ENCODE assay signal across 9 mouse cellular contexts in genomic region chr10:127479131-127479530, GRCm38 (mm10). TPM values are rescaled to one million over a fixed set of nuclear protein-coding genes. Genes with fewer than 3 reads are reported as not detected.
DNase-seq lines count a peak whose midpoint lies in the region; ATAC-seq and TF ChIP-seq lines count a peak whose summit lies in the region.
"Had no signal": no experiment of that assay in that cellular context is flagged by ENCODE, and none has a peak within 500 bp of the region (broad histone marks: within the 10 kb centered on the region; RNA-seq: fewer than 3 reads in every experiment).

No protein-coding gene starts in this region.

- no peak overlapping the region for H3K9ac ChIP-seq in liver, postnatal 0 days (replicated peaks)
- H3K9ac ChIP-seq in liver, embryonic 12.5 days: no peak overlapping the region
- H3K9ac ChIP-seq in neural tube, embryonic 15.5 days (replicated peaks): no peak overlapping the region

- no peak overlapping the region for H3K27ac ChIP-seq in gastrocnemius, adult 2 months
- H3K27ac ChIP-seq in liver, postnatal 0 days (ENCODE audit: low read depth): no peak overlapping the region
- H3K27ac ChIP-seq in liver, embryonic 12.5 days: no peak overlapping the region
- H3K27ac ChIP-seq in neural tube, embryonic 15.5 days (replicated peaks): no peak overlapping the region

- no peaks in the 10 kb centered on the region for H3K9me3 ChIP-seq in liver, postnatal 0 days (ENCODE audit: low read length)
- H3K9me3 ChIP-seq in liver, embryonic 12.5 days (replicated peaks): no peaks in the 10 kb centered on the region
- H3K9me3 ChIP-seq in neural tube, embryonic 15.5 days (replicated peaks): no peaks in the 10 kb centered on the region

- TF ChIP-seq CTCF in gastrocnemius, adult 2 months (IDR thresholded peaks at IDR 0.05): peak; percentile 73
- peak; percentile 61 for TF ChIP-seq CTCF in liver, postnatal 0 days (IDR thresholded peaks at IDR 0.05; ENCODE audit: low read depth)

- no peak overlapping the region for H3K4me3 ChIP-seq in gastrocnemius, adult 2 months
- no peak overlapping the region for H3K4me3 ChIP-seq in liver, postnatal 0 days (ENCODE audit: low read depth, low read length)
- no peak overlapping the region for H3K4me3 ChIP-seq in liver, embryonic 12.5 days
- H3K4me3 ChIP-seq in neural tube, embryonic 15.5 days (replicated peaks): no peak overlapping the region

- 90% methylated on average over 4 of the region's 4 CpGs for WGBS in liver, postnatal 0 days (ENCODE audit: insufficient replicate concordance)
- WGBS in liver, embryonic 12.5 days (ENCODE audit: insufficient replicate concordance): 91% methylated on average over 4 of the region's 4 CpGs
- 95% methylated on average over 4 of the region's 4 CpGs for WGBS in neural tube, embryonic 15.5 days

- H3K4me2 ChIP-seq in liver, postnatal 0 days (ENCODE audit: low read depth, low read length): no peak overlapping the region
- no peak overlapping the region for H3K4me2 ChIP-seq in liver, embryonic 12.5 days
- H3K4me2 ChIP-seq in neural tube, embryonic 15.5 days: no peak overlapping the region

- H3K36me3 ChIP-seq in liver, postnatal 0 days (replicated peaks; ENCODE audit: insufficient read depth, low read length): peaks cover 45% of the 10 kb centered on the region
- H3K36me3 ChIP-seq in liver, embryonic 12.5 days: peaks cover 67% of the 10 kb centered on the region
- H3K36me3 ChIP-seq in neural tube, embryonic 15.5 days: peaks cover 46% of the 10 kb centered on the region

- TF ChIP-seq EP300 in liver, postnatal 0 days (IDR thresholded peaks at IDR 0.05; ENCODE audit: low read depth): no peak

- no peak for ATAC-seq in liver, postnatal 0 days
- no peak for ATAC-seq in liver, embryonic 12.5 days
- peak; percentile 38; the same call in 1 of the 2 replicates for ATAC-seq in neural tube, embryonic 15.5 days (ENCODE audit: low FRiP score)

- DNase-seq in gastrocnemius, adult 2 months: no peak
- DNase-seq in gastrocnemius, postnatal 4 days (ENCODE audit: low spot score in 2 of 2): no peak
- no peak for DNase-seq in liver, postnatal 0 days
- peak; percentile 6 for DNase-seq in brain, embryonic 18.5 days (ENCODE audit: low read depth, low spot score)
- no peak for DNase-seq in right cerebral cortex, adult 18-20 months
- no peak for DNase-seq in adrenal gland, postnatal 25 days

- H3K4me1 ChIP-seq in liver, postnatal 0 days (ENCODE audit: insufficient read depth): no peaks in the 10 kb centered on the region
- no peaks in the 10 kb centered on the region for H3K4me1 ChIP-seq in liver, embryonic 12.5 days
- H3K4me1 ChIP-seq in neural tube, embryonic 15.5 days: no peaks in the 10 kb centered on the region

- no peaks in the 10 kb centered on the region for H3K27me3 ChIP-seq in liver, postnatal 0 days (ENCODE audit: insufficient read depth, low read length)
- no peaks in the 10 kb centered on the region for H3K27me3 ChIP-seq in liver, embryonic 12.5 days (replicated peaks)
- H3K27me3 ChIP-seq in neural tube, embryonic 15.5 days (replicated peaks): no peaks in the 10 kb centered on the region

- intact Hi-C loops in gastrocnemius, adult 2 months (cut with DNase I): loop anchor here (1.0 kb wide), 1 partner anchor 57 kb away; no protein-coding TSS in a partner anchor

RNA-seq across cellular contexts. Expression of gene Stac3, which starts 22.4 kb away (rescaled TPM):
- 100 to 1,000 TPM; 393 to 462 TPM for total RNA-seq in gastrocnemius, adult 2 months (2021)
- 100 to 1,000 TPM; 167 to 205 TPM for total RNA-seq in gastrocnemius, postnatal 4 days (2021)
- 0.21 and 0.57 TPM in 2 replicates for polyA plus RNA-seq in liver, postnatal 0 days (2015; fragmentation: Nextera tagmentation; extraction: Ambion mirVana)
- 0.24 and 0.45 TPM in 2 replicates for polyA plus RNA-seq in liver, embryonic 12.5 days (2016; fragmentation: Nextera tagmentation; extraction: Ambion mirVana)
- 1.9 and 2.9 TPM in 2 replicates for polyA plus RNA-seq in neural tube, embryonic 15.5 days (2015; fragmentation: Nextera tagmentation; extraction: Ambion mirVana)
- total RNA-seq in adrenal gland, postnatal 25 days (2021): 2.8 and 4.9 TPM in 2 replicates
- total RNA-seq: hematopoietic stem cell, adult 5-6 weeks had no signal

RNA-seq across cellular contexts. Expression of gene Ndufa4l2, which starts 35.6 kb away (rescaled TPM):
- 10 to 100 TPM in 1 of 2 experiments, 1 to 10 TPM in 1; 8.1 to 16.5 TPM for total RNA-seq in gastrocnemius, adult 2 months (2021)
- 10 to 100 TPM; 23.6 to 24.1 TPM for total RNA-seq in gastrocnemius, postnatal 4 days (2021)
- polyA plus RNA-seq in liver, postnatal 0 days (2015; fragmentation: Nextera tagmentation; extraction: Ambion mirVana): 13.1 and 23.1 TPM in 2 replicates
- 12.9 and 14.8 TPM in 2 replicates for polyA plus RNA-seq in liver, embryonic 12.5 days (2016; fragmentation: Nextera tagmentation; extraction: Ambion mirVana)
- 17.8 and 22.5 TPM in 2 replicates for polyA plus RNA-seq in neural tube, embryonic 15.5 days (2015; fragmentation: Nextera tagmentation; extraction: Ambion mirVana)
- total RNA-seq in adrenal gland, postnatal 25 days (2021): 43.2 and 50.0 TPM in 2 replicates
- total RNA-seq: hematopoietic stem cell, adult 5-6 weeks had no signal

RNA-seq across cellular contexts. Expression of gene Shmt2, which starts 43.1 kb away (rescaled TPM):
- 10 to 100 TPM; 22.7 to 28.9 TPM for total RNA-seq in gastrocnemius, adult 2 months (2021)
- 10 to 100 TPM; 34.6 to 34.8 TPM for total RNA-seq in gastrocnemius, postnatal 4 days (2021)
- polyA plus RNA-seq in liver, postnatal 0 days (2015; fragmentation: Nextera tagmentation; extraction: Ambion mirVana): 62.6 and 75.0 TPM in 2 replicates
- polyA plus RNA-seq in liver, embryonic 12.5 days (2016; fragmentation: Nextera tagmentation; extraction: Ambion mirVana): 181 and 185 TPM in 2 replicates
- 50.4 and 69.9 TPM in 2 replicates for polyA plus RNA-seq in neural tube, embryonic 15.5 days (2015; fragmentation: Nextera tagmentation; extraction: Ambion mirVana)
- total RNA-seq in adrenal gland, postnatal 25 days (2021): 56.3 and 61.1 TPM in 2 replicates

RNA-seq across cellular contexts. Expression of gene Nxph4, which starts 55.2 kb away (rescaled TPM):
- total RNA-seq in gastrocnemius, adult 2 months (2021): under 1 TPM; 0.17 to 0.23 TPM
- total RNA-seq in gastrocnemius, postnatal 4 days (2021): 1 to 10 TPM; 1.9 to 2.2 TPM
- not detected in 2 replicates for polyA plus RNA-seq in liver, postnatal 0 days (2015; fragmentation: Nextera tagmentation; extraction: Ambion mirVana)
- 0.10 and 0.23 TPM in 2 replicates for polyA plus RNA-seq in liver, embryonic 12.5 days (2016; fragmentation: Nextera tagmentation; extraction: Ambion mirVana)
- polyA plus RNA-seq in neural tube, embryonic 15.5 days (2015; fragmentation: Nextera tagmentation; extraction: Ambion mirVana): 80.4 and 102 TPM in 2 replicates
- total RNA-seq in adrenal gland, postnatal 25 days (2021): 8.3 and 10.0 TPM in 2 replicates
- total RNA-seq: hematopoietic stem cell, adult 5-6 weeks had no signal

Comparison
In these comparisons a context has a peak if more than half of its experiments do, and no peak if none do; other contexts are left out.
1. RNA of gene Stac3, which starts 22.4 kb away (total RNA-seq): 393 to 462 TPM in gastrocnemius, adult 2 months and 167 to 205 TPM in gastrocnemius, postnatal 4 days; 2.8 to 4.9 TPM in adrenal gland, postnatal 25 days; every median in the first group is over 10 times any median in the second.